Mouse (Mus musculus) stomach, postnatal 0 days (tissue): ENCODE measurements around the gene Nox1. TPM values are rescaled to one million over a fixed set of nuclear protein-coding genes. Genes with fewer than 3 reads are reported as not detected.

ENCODE experiments used
- ATAC-seq: fragments of 200-750 bp; cut with Nextera tagmentation; 2 replicates; pipeline ENCODE4 v1.8.0; 2017; ENCODE audit not compliant: low FRiP score, low TSS enrichment
- DNase-seq: peaks from one replicate; pipeline ENCODE4 v3.0.0-alpha.2; 2016; ENCODE audit warnings: low spot score
- H3K27ac ChIP-seq: fragments of 300-500 bp; sonication (generic); replicated peaks from 2 replicates; pipeline ENCODE4 v1.5.1; 2014; ENCODE audit warnings: mild to moderate bottlenecking, control low read depth
- H3K27me3 ChIP-seq: fragments of 300-500 bp; sonication (generic); 2 replicates; pipeline ENCODE4 v1.6.1; 2014; ENCODE audit warnings: low read length; ENCODE audit not compliant: control insufficient read depth, insufficient read depth
- H3K36me3 ChIP-seq: fragments of 300-500 bp; sonication (generic); 2 replicates; pipeline ENCODE4 v1.6.1; 2014; ENCODE audit warnings: low read length, mixed read lengths; ENCODE audit not compliant: control insufficient read depth, insufficient read depth
- H3K4me1 ChIP-seq: fragments of 300-500 bp; sonication (generic); replicated peaks from 2 replicates; pipeline ENCODE4 v1.6.1; 2014; ENCODE audit warnings: antibody characterized with exemption; ENCODE audit not compliant: control insufficient read depth, insufficient read depth
- H3K4me2 ChIP-seq: fragments of 300-500 bp; sonication (generic); replicated peaks from 2 replicates; pipeline ENCODE4 v1.6.1; 2014; ENCODE audit warnings: low read depth, mild to moderate bottlenecking, control low read depth, moderate library complexity
- H3K4me3 ChIP-seq: fragments of 300-500 bp; sonication (generic); 2 replicates; pipeline ENCODE4 v1.5.1; 2014; ENCODE audit warnings: low read depth, low read length, control low read depth
- H3K9ac ChIP-seq: fragments of 300-500 bp; sonication (generic); 2 replicates; pipeline ENCODE4 v1.6.1; 2014; ENCODE audit warnings: mild to moderate bottlenecking, low read length, control low read depth, mixed read lengths
- H3K9me3 ChIP-seq: fragments of 300-500 bp; sonication (generic); 2 replicates; pipeline ENCODE4 v1.6.1; 2016; ENCODE audit warnings: low read length; ENCODE audit not compliant: control insufficient read depth
- CTCF ChIP-seq: IDR thresholded peaks from 2 replicates; pipeline ENCODE4 v1.5.1; 2016; ENCODE audit warnings: antibody characterized with exemption, low read depth, mild to moderate bottlenecking, moderate library complexity
- EP300 ChIP-seq: optimal IDR thresholded peaks from 2 replicates; pipeline ENCODE3; 2016; ENCODE audit warnings: antibody characterized with exemption
- WGBS: fragments of 180-500 bp; shearing (Covaris S2); extraction: QIAGEN DNeasy Blood & Tissue Kit; methylation state at CpG from one replicate; pipeline ENCODE4 v1.1.7; 2014; 5-methylcytosine and 5-hydroxymethylcytosine counted together
- polyA plus RNA-seq: library from polyadenylated mRNA; unstranded; fragments of >200 nt; fragmentation: Nextera tagmentation; extraction: Ambion mirVana; gene quantifications from 2 replicates; pipeline ENCODE4 v1.2.1, GENCODE M21; 2015

The Nox1 gene
- 0.15 and 0.16 TPM in 2 replicates for polyA plus RNA-seq

GRCm38 (mm10) chrX:134221856-134222255 lies at the start of gene Nox1:
Gene Nox1 (minus strand): TSS chrX:134221956.
- Histone ChIP-seq H3K36me3 (no peaks in the 10 kb centered on the region), H3K9me3 (no peaks in the 10 kb centered on the region), H3K27ac (no peak within 1 kb of the TSS), H3K9ac (no peak within 1 kb of the TSS), H3K4me1 (no peaks in the 10 kb centered on the region), H3K4me3 (no peak within 1 kb of the TSS), H3K27me3 (no peaks in the 10 kb centered on the region), H3K4me2 (no peak within 1 kb of the TSS)
- ATAC-seq = no peak
- 56% methylated on average over 4 of the region's 4 CpGs for WGBS
- TF ChIP-seq EP300 (no peak), CTCF (no peak)
- DNase-seq = no peak

GRCm38 (mm10) chrX:134262129-134262528 lies 40.4 kb upstream of the Nox1 start:
- 85% methylated on average over 11 of the region's 11 CpGs for WGBS
- no peaks in the 10 kb centered on the region for H3K36me3 ChIP-seq
- ATAC-seq (no peak), DNase-seq (no peak)
- no peak for TF ChIP-seq CTCF
- TF ChIP-seq EP300 = no peak
- no peak overlapping the region for H3K27ac ChIP-seq
- no peak overlapping the region for H3K9ac ChIP-seq
- H3K4me2 ChIP-seq = no peak overlapping the region
- no peaks in the 10 kb centered on the region for H3K4me1 ChIP-seq
- H3K4me3 ChIP-seq = no peak overlapping the region
- H3K27me3 ChIP-seq = no peaks in the 10 kb centered on the region
- no peaks in the 10 kb centered on the region for H3K9me3 ChIP-seq

- Histone ChIP-seq H3K4me3 (no peak overlapping the region), H3K4me2 (no peak overlapping the region), H3K9me3 (no peaks in the 10 kb centered on the region), H3K9ac (no peak overlapping the region), H3K4me1 (no peaks in the 10 kb centered on the region), H3K27ac (no peak overlapping the region), H3K27me3 (no peaks in the 10 kb centered on the region), H3K36me3 (no peaks in the 10 kb centered on the region)
- no peak for TF ChIP-seq EP300
- TF ChIP-seq CTCF = no peak
- DNase-seq (no peak), ATAC-seq (no peak)
- WGBS = 47% methylated on average over 5 of the region's 5 CpGs
These were observed 39.4 kb upstream of the Nox1 start for GRCm38 (mm10) chrX:134261191-134261590.

- Histone ChIP-seq H3K4me3 (no peak overlapping the region), H3K9me3 (no peaks in the 10 kb centered on the region), H3K4me1 (no peaks in the 10 kb centered on the region), H3K9ac (no peak overlapping the region), H3K36me3 (no peaks in the 10 kb centered on the region), H3K27ac (no peak overlapping the region), H3K27me3 (no peaks in the 10 kb centered on the region), H3K4me2 (no peak overlapping the region)
- TF ChIP-seq CTCF = no peak
- 52% methylated on average over 2 of the region's 2 CpGs for WGBS
- ATAC-seq (no peak), DNase-seq (no peak)
These were observed 26.4 kb upstream of the Nox1 start for GRCm38 (mm10) chrX:134248202-134248601.

GRCm38 (mm10) chrX:134245946-134246345 lies 24.2 kb upstream of the Nox1 start:
- no peak overlapping the region for H3K9ac ChIP-seq
- no peaks in the 10 kb centered on the region for H3K27me3 ChIP-seq
- WGBS = 73% methylated on average over 10 of the region's 10 CpGs
- no peaks in the 10 kb centered on the region for H3K9me3 ChIP-seq
- no peaks in the 10 kb centered on the region for H3K4me1 ChIP-seq
- DNase-seq = no peak
- no peak for TF ChIP-seq CTCF
- no peak for TF ChIP-seq EP300
- no peak overlapping the region for H3K27ac ChIP-seq
- ATAC-seq = no peak
- H3K36me3 ChIP-seq = no peaks in the 10 kb centered on the region
- no peak overlapping the region for H3K4me2 ChIP-seq
- H3K4me3 ChIP-seq = no peak overlapping the region

GRCm38 (mm10) chrX:134238266-134238665 lies 16.5 kb upstream of the Nox1 start:
- TF ChIP-seq EP300 (no peak), CTCF (no peak)
- Histone ChIP-seq H3K4me1 (no peaks in the 10 kb centered on the region), H3K4me2 (no peak overlapping the region), H3K9me3 (no peaks in the 10 kb centered on the region), H3K27ac (no peak overlapping the region), H3K4me3 (no peak overlapping the region), H3K27me3 (no peaks in the 10 kb centered on the region), H3K36me3 (no peaks in the 10 kb centered on the region), H3K9ac (no peak overlapping the region)
- ATAC-seq = no peak
- WGBS = 85% methylated on average over 10 of the region's 10 CpGs
- DNase-seq = no peak

GRCm38 (mm10) chrX:134233048-134233447 lies 11.3 kb upstream of the Nox1 start:
- 90% methylated on average over 1 of the region's 1 CpGs for WGBS
- H3K4me3 ChIP-seq = no peak overlapping the region

More at GRCm38 (mm10) chrX:134233048-134233447, 11.3 kb upstream of the Nox1 start:
- DNase-seq = no peak
- H3K4me2 ChIP-seq = no peak overlapping the region
- no peaks in the 10 kb centered on the region for H3K36me3 ChIP-seq
- H3K4me1 ChIP-seq = no peaks in the 10 kb centered on the region
- H3K9ac ChIP-seq = no peak overlapping the region
- TF ChIP-seq EP300 (no peak), CTCF (no peak)
- ATAC-seq = no peak
- no peaks in the 10 kb centered on the region for H3K9me3 ChIP-seq
- no peak overlapping the region for H3K27ac ChIP-seq
- no peaks in the 10 kb centered on the region for H3K27me3 ChIP-seq
